Mouse (Mus musculus): ENCODE results near the gene Lsm14a.
"Not testable (repeated sequence)": the region's sequence is repeated elsewhere in the genome, so short reads cannot be mapped to it uniquely, and the experiment has no call there.

The Lsm14a gene

GRCm38 (mm10) chr7:34373906-34374305 is 19.2 kb downstream of the Lsm14a start:
- no peak for DNase-seq (ENCODE audit: low spot score in 2 of 2)

GRCm38 (mm10) chr7:34355629-34356028 is 37.5 kb downstream of the Lsm14a start:
- DNase-seq (ENCODE audit: low spot score in 2 of 2) = no peak

GRCm38 (mm10) chr7:34351997-34352396 is 41.1 kb downstream of the Lsm14a start:
- DNase-seq (ENCODE audit: low spot score in 2 of 2) = no peak

- no peak for DNase-seq (ENCODE audit: low spot score in 2 of 2)
Measured at GRCm38 (mm10) chr7:34350166-34350565, 42.9 kb downstream of the Lsm14a start.

- DNase-seq (ENCODE audit: low spot score in 2 of 2) = no peak
Measured at GRCm38 (mm10) chr7:34348011-34348410, 45.1 kb downstream of the Lsm14a start.

GRCm38 (mm10) chr7:34347041-34347440 is 46.1 kb downstream of the Lsm14a start:
- DNase-seq (ENCODE audit: low spot score in 2 of 2) = no peak

GRCm38 (mm10) chr7:34346505-34346904 is 46.6 kb downstream of the Lsm14a start:
- DNase-seq (ENCODE audit: low spot score in 2 of 2) = no peak

GRCm38 (mm10) chr7:34342040-34342793 is 50.9 kb downstream of the Lsm14a start:
- DNase-seq (ENCODE audit: low spot score in 2 of 2) = no peak

- DNase-seq (ENCODE audit: low spot score in 2 of 2) = no peak
Measured at GRCm38 (mm10) chr7:34340841-34341240, 52.3 kb downstream of the Lsm14a start.

GRCm38 (mm10) chr7:34339164-34339489 is 54.0 kb downstream of the Lsm14a start:
- DNase-seq (ENCODE audit: low spot score in 2 of 2) = no peak

- DNase-seq (ENCODE audit: low spot score in 2 of 2) = no peak
Measured at GRCm38 (mm10) chr7:34338445-34339163, 54.5 kb downstream of the Lsm14a start.

- no peak for DNase-seq (ENCODE audit: low spot score in 2 of 2)
Measured at GRCm38 (mm10) chr7:34337268-34337667, 55.8 kb downstream of the Lsm14a start.

- DNase-seq (ENCODE audit: low spot score in 2 of 2) = not testable (repeated sequence)
Measured at GRCm38 (mm10) chr7:34336545-34336944, 56.6 kb downstream of the Lsm14a start.

- DNase-seq (ENCODE audit: low spot score in 2 of 2) = no peak
Measured at GRCm38 (mm10) chr7:34327493-34327892, 65.6 kb downstream of the Lsm14a start.

GRCm38 (mm10) chr7:34324857-34325256 is 68.3 kb downstream of the Lsm14a start:
- DNase-seq (ENCODE audit: low spot score in 2 of 2) = no peak

- DNase-seq (ENCODE audit: low spot score in 2 of 2) = no peak
Measured at GRCm38 (mm10) chr7:34324005-34324404, 69.1 kb downstream of the Lsm14a start.

GRCm38 (mm10) chr7:34323351-34323750 is 69.8 kb downstream of the Lsm14a start:
- DNase-seq (ENCODE audit: low spot score in 2 of 2) = no peak

- no peak for DNase-seq (ENCODE audit: low spot score in 2 of 2)
Measured at GRCm38 (mm10) chr7:34321958-34322357, 71.2 kb downstream of the Lsm14a start.

- no peak for DNase-seq (ENCODE audit: low spot score in 2 of 2)
Measured at GRCm38 (mm10) chr7:34321119-34321518, 72.0 kb downstream of the Lsm14a start.

- DNase-seq (ENCODE audit: low spot score in 2 of 2) = no peak
Measured at GRCm38 (mm10) chr7:34319957-34320356, 73.2 kb downstream of the Lsm14a start.

- no peak for DNase-seq (ENCODE audit: low spot score in 2 of 2)
Measured at GRCm38 (mm10) chr7:34319123-34319522, 74.0 kb downstream of the Lsm14a start.

- no peak for DNase-seq (ENCODE audit: low spot score in 2 of 2)
Measured at GRCm38 (mm10) chr7:34317901-34318476, 75.1 kb downstream of the Lsm14a start.

- peak; percentile 83 to 93 for DNase-seq (ENCODE audit: low spot score in 2 of 2)
Measured at GRCm38 (mm10) chr7:34313443-34313875, 79.7 kb downstream of the Lsm14a start, which contains the start of gene 4931406P16Rik. 4931406P16Rik (minus strand) TSS chr7:34313551.

Measured in spleen, postnatal 4 days (tissue).